Mouse (Mus musculus) small intestine, adult 2 months (tissue): ENCODE measurements at regions not wholly inside any gene's neighbourhood (a gene's known extent, or its start where the extent isn't known, plus 50 kb on each side); places are given as distances from the start of the nearest gene placed in this dataset.

Source experiments
- CTCF ChIP-seq: fragments of 200-500 bp; IDR thresholded peaks from 2 replicates; pipeline ENCODE4 v1.5.1; 2012; ENCODE audit warnings: low read depth, mild to moderate bottlenecking, control low read depth, inconsistent platforms, low read length, moderate library complexity, mixed read lengths; ENCODE audit not compliant: insufficient replicate concordance, insufficient read length; ENCODE audit errors: extremely low read depth
- POLR2A ChIP-seq: fragments of 200-500 bp; IDR thresholded peaks from 2 replicates; pipeline ENCODE4 v1.6.1; 2012; ENCODE audit warnings: low read depth, mild to moderate bottlenecking, control low read depth, inconsistent platforms, low read length, moderate library complexity

GRCm38 (mm10) chr3:119928281-119928680 lies 144.0 kb upstream of the Ptbp2 start:
- TF ChIP-seq POLR2A (no peak), CTCF (no peak)
